Mouse (Mus musculus) spleen, embryonic (tissue): ENCODE results near the gene Arl14.

Experiments used
- CTCF ChIA-PET: fragments of 350-600 bp; sonication (Branson Sonifier 250); formaldehyde crosslinking; loops from one replicate; lab custom pipeline; 2022; lab: Charles Lee

Gene Arl14

GRCm38 (mm10) chr3:69221806-69222501 lies at the start of gene Arl14:
Arl14 (plus strand) TSS chr3:69222419.
- CTCF ChIA-PET: interaction anchor here (0.7 kb wide), 1 partner anchor 17 kb away, joined by 3 read pairs; no protein-coding TSS in a partner anchor

GRCm38 (mm10) chr3:69175229-69175628 lies 47.0 kb upstream of the Arl14 start:
- CTCF ChIA-PET: no interaction called here

GRCm38 (mm10) chr3:69177168-69177797 lies 44.9 kb upstream of the Arl14 start:
- CTCF ChIA-PET: no interaction called here

- CTCF ChIA-PET: no interaction called here
These were observed 44.3 kb upstream of the Arl14 start for GRCm38 (mm10) chr3:69177914-69178313.

- CTCF ChIA-PET: no interaction called here
These were observed 43.7 kb upstream of the Arl14 start for GRCm38 (mm10) chr3:69178365-69179004.

GRCm38 (mm10) chr3:69181531-69181930 lies 40.7 kb upstream of the Arl14 start:
- CTCF ChIA-PET: no interaction called here

- CTCF ChIA-PET: no interaction called here
These were observed 40.0 kb upstream of the Arl14 start for GRCm38 (mm10) chr3:69182225-69182624.

GRCm38 (mm10) chr3:69185244-69185643 lies 37.0 kb upstream of the Arl14 start:
- CTCF ChIA-PET: interaction anchor here (0.7 kb wide), 1 partner anchor 134 kb away, joined by 3 read pairs; no protein-coding TSS in a partner anchor

- CTCF ChIA-PET: no interaction called here
These were observed 36.2 kb upstream of the Arl14 start for GRCm38 (mm10) chr3:69186031-69186430.

GRCm38 (mm10) chr3:69186643-69187042 lies 35.6 kb upstream of the Arl14 start:
- CTCF ChIA-PET: no interaction called here

- CTCF ChIA-PET: no interaction called here
These were observed 29.2 kb upstream of the Arl14 start for GRCm38 (mm10) chr3:69192995-69193394.

- CTCF ChIA-PET: no interaction called here
These were observed 27.7 kb upstream of the Arl14 start for GRCm38 (mm10) chr3:69194496-69194895.

GRCm38 (mm10) chr3:69195251-69195650 lies 27.0 kb upstream of the Arl14 start:
- CTCF ChIA-PET: no interaction called here

- CTCF ChIA-PET: interaction anchor here (0.6 kb wide), 1 partner anchor 35 kb away, joined by 6 read pairs; no protein-coding TSS in a partner anchor
These were observed 24.1 kb upstream of the Arl14 start for GRCm38 (mm10) chr3:69198098-69198497.

- CTCF ChIA-PET: no interaction called here
These were observed 22.0 kb upstream of the Arl14 start for GRCm38 (mm10) chr3:69200251-69200650.

- CTCF ChIA-PET: no interaction called here
These were observed 21.0 kb upstream of the Arl14 start for GRCm38 (mm10) chr3:69201206-69201605.

- CTCF ChIA-PET: no interaction called here
These were observed 19.3 kb upstream of the Arl14 start for GRCm38 (mm10) chr3:69202876-69203275.

GRCm38 (mm10) chr3:69205266-69206054 lies 16.8 kb upstream of the Arl14 start:
- CTCF ChIA-PET: no interaction called here

- CTCF ChIA-PET: interaction anchor here (1.0 kb wide), 1 partner anchor 40 kb away, joined by 3 read pairs; no protein-coding TSS in a partner anchor
These were observed 15.9 kb upstream of the Arl14 start for GRCm38 (mm10) chr3:69206193-69206893.

GRCm38 (mm10) chr3:69208441-69209309 lies 13.5 kb upstream of the Arl14 start:
- CTCF ChIA-PET: no interaction called here
